28 mouse cellular contexts compared by ENCODE assay signal in the genomic region with DNA sequence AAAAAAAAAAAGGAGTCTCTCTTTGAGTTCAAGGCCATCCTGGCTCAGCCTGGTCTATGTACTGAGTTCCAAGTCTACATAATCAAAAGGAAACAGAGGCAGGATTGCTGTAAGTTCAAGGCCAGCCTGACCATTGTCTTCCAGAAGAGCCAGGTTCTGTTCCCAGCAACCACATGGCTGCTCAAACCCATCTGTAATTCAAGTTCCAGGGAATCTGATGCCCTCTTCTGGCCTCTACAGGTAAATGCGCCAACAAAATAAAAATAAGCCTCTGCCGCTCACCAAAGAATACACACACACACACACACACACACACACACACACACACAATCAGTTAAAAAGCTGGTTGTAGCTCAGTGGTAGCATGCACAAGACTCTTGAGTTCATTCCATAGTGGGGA. TPM values are rescaled to one million over a fixed set of nuclear protein-coding genes. Genes with fewer than 3 reads are reported as not detected.
DNase-seq lines count a peak whose midpoint lies in the region; ATAC-seq and TF ChIP-seq lines count a peak whose summit lies in the region.
"Had no signal": no experiment of that assay in that cellular context is flagged by ENCODE, and none has a peak within 500 bp of the region (broad histone marks: within the 10 kb centered on the region; RNA-seq: fewer than 3 reads in every experiment).

No protein-coding gene starts in this region.

- no peak for ATAC-seq in intestine, postnatal 0 days
- ATAC-seq in intestine, embryonic 15.5 days, result no peak
- no peak for ATAC-seq in midbrain, postnatal 0 days (ENCODE audit: low FRiP score)
- ATAC-seq in midbrain, embryonic 14.5 days (ENCODE audit: low FRiP score, low TSS enrichment), result no peak
- ATAC-seq: forebrain, embryonic 16.5 days; intestine, embryonic 16.5 days; midbrain, embryonic 13.5 days had no signal

- no peak overlapping the region for H3K9ac ChIP-seq in intestine, postnatal 0 days (ENCODE audit: low read depth, low read length)
- no peak overlapping the region for H3K9ac ChIP-seq in intestine, embryonic 15.5 days
- H3K9ac ChIP-seq in midbrain, postnatal 0 days (replicated peaks; ENCODE audit: low read length, poor library complexity, severe bottlenecking), result no peak overlapping the region
- no peak overlapping the region for H3K9ac ChIP-seq in midbrain, embryonic 14.5 days (replicated peaks; ENCODE audit: low read length)
- H3K9ac ChIP-seq in MEL (ENCODE audit: control insufficient read depth, low read depth, low read length, poor library complexity, severe bottlenecking), result no peak overlapping the region
- H3K9ac ChIP-seq: embryonic facial prominence, embryonic 15.5 days; heart, embryonic 15.5 days; hindbrain, embryonic 14.5 days; kidney, embryonic 15.5 days; midbrain, embryonic 13.5 days; neural tube, embryonic 12.5 days had no signal

- DNase-seq in midbrain, postnatal 0 days (ENCODE audit: low spot score), result no peak
- no peak for DNase-seq in midbrain, embryonic 14.5 days
- peak; percentile 66 for DNase-seq in MEL (ENCODE audit: low read depth, low spot score)
- DNase-seq in adrenal gland, postnatal 36 days, result no peak
- no peak for DNase-seq in thymus, postnatal 10 days (ENCODE audit: low spot score in 2 of 2)
- DNase-seq: adrenal gland, postnatal 25 days; cerebellum, adult 9-10 months; gastrocnemius, postnatal 36 days; heart, postnatal 36 days; kidney, postnatal 4 days; layer of hippocampus, adult 9-11 months; lung, adult 2 months; lung, postnatal 36 days; right cerebral cortex, postnatal 4 days; thymus, adult 2 months had no signal

- TF ChIP-seq EP300 in MEL (IDR thresholded peaks at IDR 0.05; ENCODE audit: low read depth in 1 of 2, low read length in 2 of 2), result no peak

- TF ChIP-seq CTCF in intestine, postnatal 0 days (IDR thresholded peaks at IDR 0.05; ENCODE audit: low read depth), result peak; percentile 23
- peak; percentile 18; the same call in 1 of the 2 replicates for TF ChIP-seq CTCF in midbrain, postnatal 0 days (IDR thresholded peaks at IDR 0.05)
- peak; percentile 27 to 60 (median 36) for TF ChIP-seq CTCF in MEL (IDR thresholded peaks at IDR 0.05 in 2 of 3, conservative IDR thresholded peaks at IDR 0.05 in 1 of 3; ENCODE audit: control insufficient read depth in 1 of 3, insufficient read depth in 1 of 3, low read depth in 2 of 3, low read length in 3 of 3, poor library complexity in 1 of 3, severe bottlenecking in 1 of 3)

- H3K79me2 ChIP-seq in MEL (ENCODE audit: control insufficient read depth, insufficient read depth, low read length, poor library complexity), result no peaks in the 10 kb centered on the region

- H3K27me3 ChIP-seq in intestine, postnatal 0 days (replicated peaks; ENCODE audit: control insufficient read depth, insufficient read depth, low read length), result no peaks in the 10 kb centered on the region
- H3K27me3 ChIP-seq in intestine, embryonic 15.5 days (replicated peaks), result no peaks in the 10 kb centered on the region
- H3K27me3 ChIP-seq in midbrain, postnatal 0 days (ENCODE audit: insufficient read depth, low read length), result no peaks in the 10 kb centered on the region
- no peaks in the 10 kb centered on the region for H3K27me3 ChIP-seq in midbrain, embryonic 14.5 days (ENCODE audit: control insufficient read depth, insufficient read depth, low read length)
- H3K27me3 ChIP-seq in MEL (ENCODE audit: control insufficient read depth in 1 of 2, insufficient read depth in 2 of 2, low read length in 2 of 2), result no peaks in the 10 kb centered on the region
- H3K27me3 ChIP-seq: embryonic facial prominence, embryonic 15.5 days; heart, embryonic 15.5 days; kidney, embryonic 15.5 days; megakaryocyte, embryonic 14.5 days; midbrain, embryonic 13.5 days; neural tube, embryonic 12.5 days had no signal

- no peaks in the 10 kb centered on the region for H3K9me3 ChIP-seq in intestine, postnatal 0 days (ENCODE audit: control insufficient read depth)
- no peaks in the 10 kb centered on the region for H3K9me3 ChIP-seq in intestine, embryonic 15.5 days
- H3K9me3 ChIP-seq in midbrain, postnatal 0 days (ENCODE audit: low read length), result no peaks in the 10 kb centered on the region
- H3K9me3 ChIP-seq in midbrain, embryonic 14.5 days (ENCODE audit: control insufficient read depth, low read length), result no peaks in the 10 kb centered on the region
- no peaks in the 10 kb centered on the region for H3K9me3 ChIP-seq in MEL (replicated peaks; ENCODE audit: insufficient read depth, low read length)
- H3K9me3 ChIP-seq: embryonic facial prominence, embryonic 15.5 days; heart, embryonic 15.5 days; kidney, embryonic 15.5 days; limb, embryonic 10.5 days; megakaryocyte, embryonic 14.5 days; midbrain, embryonic 13.5 days; neural tube, embryonic 12.5 days had no signal

- peak; percentile 49 for TF ChIP-seq RAD21 in MEL (IDR thresholded peaks at IDR 0.05; ENCODE audit: low read depth, low read length)

- H3K27ac ChIP-seq in intestine, postnatal 0 days (ENCODE audit: low read depth, low read length), result no peak overlapping the region
- no peak overlapping the region for H3K27ac ChIP-seq in intestine, embryonic 15.5 days
- no peak overlapping the region for H3K27ac ChIP-seq in midbrain, postnatal 0 days (ENCODE audit: low read depth, low read length)
- H3K27ac ChIP-seq in midbrain, embryonic 14.5 days (replicated peaks; ENCODE audit: low read depth, low read length), result no peak overlapping the region
- H3K27ac ChIP-seq in MEL (ENCODE audit: control insufficient read depth, low read depth, low read length), result no peak overlapping the region
- H3K27ac ChIP-seq: embryonic facial prominence, embryonic 15.5 days; heart, embryonic 15.5 days; hindbrain, embryonic 14.5 days; kidney, embryonic 15.5 days; left cerebral cortex, adult 2 months; limb, embryonic 10.5 days; midbrain, embryonic 13.5 days; neural tube, embryonic 12.5 days had no signal

- H3K4me1 ChIP-seq in intestine, postnatal 0 days (replicated peaks; ENCODE audit: control insufficient read depth, insufficient read depth, low read length), result no peaks in the 10 kb centered on the region
- no peaks in the 10 kb centered on the region for H3K4me1 ChIP-seq in intestine, embryonic 15.5 days (replicated peaks)
- H3K4me1 ChIP-seq in midbrain, postnatal 0 days (ENCODE audit: insufficient read depth, low read length), result no peaks in the 10 kb centered on the region
- H3K4me1 ChIP-seq in midbrain, embryonic 14.5 days (ENCODE audit: control insufficient read depth, insufficient read depth, low read length), result no peaks in the 10 kb centered on the region
- peaks cover 2 to 5% of the 10 kb centered on the region in 2 experiments; a peak in 2 of 4 replicates for H3K4me1 ChIP-seq in MEL (ENCODE audit: control insufficient read depth in 1 of 2, insufficient read depth in 2 of 2, low read length in 2 of 2)
- H3K4me1 ChIP-seq: embryonic facial prominence, embryonic 15.5 days; heart, embryonic 15.5 days; midbrain, embryonic 13.5 days had no signal

- TF ChIP-seq POLR2A in MEL (IDR thresholded peaks at IDR 0.05; ENCODE audit: control insufficient read depth in 1 of 2, insufficient read depth in 1 of 2, low read depth in 1 of 2, low read length in 2 of 2, poor library complexity in 1 of 2), result no peak

- H3K4me2 ChIP-seq in intestine, postnatal 0 days (replicated peaks; ENCODE audit: low read depth), result no peak overlapping the region
- H3K4me2 ChIP-seq in intestine, embryonic 15.5 days (replicated peaks), result no peak overlapping the region
- H3K4me2 ChIP-seq in midbrain, postnatal 0 days (ENCODE audit: low read depth, low read length, poor library complexity, severe bottlenecking), result no peak overlapping the region
- H3K4me2 ChIP-seq in midbrain, embryonic 14.5 days (ENCODE audit: low read length), result no peak overlapping the region
- H3K4me2 ChIP-seq: embryonic facial prominence, embryonic 15.5 days; heart, embryonic 15.5 days; hindbrain, embryonic 14.5 days; kidney, embryonic 15.5 days; midbrain, embryonic 13.5 days; neural tube, embryonic 12.5 days had no signal

- WGBS in intestine, postnatal 0 days, result 83% methylated on average over 2 of the region's 2 CpGs
- WGBS in intestine, embryonic 15.5 days, result 96% methylated on average over 2 of the region's 2 CpGs
- whole genome bisulfite sequencing in midbrain, postnatal 0 days, result 87% methylated on average over 2 of the region's 2 CpGs
- 90% methylated on average over 2 of the region's 2 CpGs for WGBS in midbrain, embryonic 14.5 days

- H3K4me3 ChIP-seq in intestine, postnatal 0 days (ENCODE audit: low read depth, low read length), result no peak overlapping the region
- no peak overlapping the region for H3K4me3 ChIP-seq in intestine, embryonic 15.5 days (replicated peaks)
- no peak overlapping the region for H3K4me3 ChIP-seq in midbrain, postnatal 0 days (ENCODE audit: low read depth, low read length)
- no peak overlapping the region for H3K4me3 ChIP-seq in midbrain, embryonic 14.5 days (replicated peaks; ENCODE audit: low read depth, low read length)
- H3K4me3 ChIP-seq in MEL (ENCODE audit: control insufficient read depth in 1 of 2, insufficient read depth in 1 of 2, low read depth in 2 of 2, low read length in 2 of 2), result no peak overlapping the region
- H3K4me3 ChIP-seq: embryonic facial prominence, embryonic 15.5 days; heart, embryonic 15.5 days; kidney, embryonic 15.5 days; left cerebral cortex, adult 2 months; limb, embryonic 10.5 days; megakaryocyte, embryonic 14.5 days; midbrain, embryonic 13.5 days; neural tube, embryonic 12.5 days had no signal

- H3K36me3 ChIP-seq in intestine, postnatal 0 days (ENCODE audit: control insufficient read depth, insufficient read depth), result peaks cover 8% of the 10 kb centered on the region; the same call in 1 of the 2 replicates
- peaks cover 4% of the 10 kb centered on the region; the same call in 1 of the 2 replicates for H3K36me3 ChIP-seq in intestine, embryonic 15.5 days
- H3K36me3 ChIP-seq in midbrain, postnatal 0 days (ENCODE audit: insufficient read depth, low read length), result no peaks in the 10 kb centered on the region
- no peaks in the 10 kb centered on the region for H3K36me3 ChIP-seq in midbrain, embryonic 14.5 days (ENCODE audit: control insufficient read depth, insufficient read depth, low read length)
- peaks cover 0 to 3% of the 10 kb centered on the region in 2 experiments; a peak in 1 of 4 replicates for H3K36me3 ChIP-seq in MEL (ENCODE audit: control insufficient read depth in 1 of 2, insufficient read depth in 2 of 2, low read length in 2 of 2)

RNA-seq across cellular contexts. Expression of gene Haus4, which starts 15.8 kb away (rescaled TPM):
- 28.2 and 29.4 TPM in 2 replicates for polyA plus RNA-seq in intestine, postnatal 0 days (2015; fragmentation: Nextera tagmentation; extraction: Ambion mirVana)
- polyA plus RNA-seq in intestine, embryonic 15.5 days (2015; fragmentation: Nextera tagmentation; extraction: Ambion mirVana), result 53.9 and 57.2 TPM in 2 replicates
- total RNA-seq in midbrain, postnatal 0 days (2014; rRNA removed), result 13.3 and 13.7 TPM in 2 replicates
- polyA plus RNA-seq in midbrain, postnatal 0 days (2015; fragmentation: Nextera tagmentation; extraction: Ambion mirVana), result 13.2 and 14.3 TPM in 2 replicates
- 13.3 and 14.7 TPM in 2 replicates for polyA plus RNA-seq in midbrain, embryonic 14.5 days (2014; fragmentation: Nextera tagmentation; extraction: Ambion mirVana)
- total RNA-seq in MEL (2012; rRNA removed), result 39.2 and 47.5 TPM in 2 replicates
- 10 to 100 TPM in 1 of 2 experiments, not detected in 1; 73.4 TPM for polyA plus RNA-seq in MEL (2012; ENCODE audit: insufficient read depth in 1 of 2, insufficient read length in 2 of 2, low read depth in 1 of 2, low replicate concordance in 2 of 2, missing spikeins in 1 of 2)
- total RNA-seq in adrenal gland, postnatal 36 days (2021), result 10 to 100 TPM; 22.5 to 27.0 TPM

RNA-seq across cellular contexts. Expression of gene Prmt5, which starts 21.3 kb away (rescaled TPM):
- 18.1 and 20.9 TPM in 2 replicates for polyA plus RNA-seq in intestine, postnatal 0 days (2015; fragmentation: Nextera tagmentation; extraction: Ambion mirVana)
- polyA plus RNA-seq in intestine, embryonic 15.5 days (2015; fragmentation: Nextera tagmentation; extraction: Ambion mirVana), result 78.0 and 80.0 TPM in 2 replicates
- 79.6 and 92.9 TPM in 2 replicates for total RNA-seq in midbrain, postnatal 0 days (2014; rRNA removed)
- polyA plus RNA-seq in midbrain, postnatal 0 days (2015; fragmentation: Nextera tagmentation; extraction: Ambion mirVana), result 83.4 and 85.2 TPM in 2 replicates
- polyA plus RNA-seq in midbrain, embryonic 14.5 days (2014; fragmentation: Nextera tagmentation; extraction: Ambion mirVana), result 76.9 and 92.5 TPM in 2 replicates
- 170 and 192 TPM in 2 replicates for total RNA-seq in MEL (2012; rRNA removed)
- polyA plus RNA-seq in MEL (2012; ENCODE audit: insufficient read depth in 1 of 2, insufficient read length in 2 of 2, low read depth in 1 of 2, low replicate concordance in 2 of 2, missing spikeins in 1 of 2), result 100 to 1,000 TPM in 1 of 2 experiments, not detected in 1; 167 TPM
- 10 to 100 TPM; 43.8 to 51.3 TPM for total RNA-seq in adrenal gland, postnatal 36 days (2021)

RNA-seq across cellular contexts. Expression of gene Ajuba, which starts 38.8 kb away (rescaled TPM):
- 13.1 and 15.1 TPM in 2 replicates for polyA plus RNA-seq in intestine, postnatal 0 days (2015; fragmentation: Nextera tagmentation; extraction: Ambion mirVana)
- 18.2 and 19.0 TPM in 2 replicates for polyA plus RNA-seq in intestine, embryonic 15.5 days (2015; fragmentation: Nextera tagmentation; extraction: Ambion mirVana)
- total RNA-seq in midbrain, postnatal 0 days (2014; rRNA removed), result 8.1 and 8.2 TPM in 2 replicates
- polyA plus RNA-seq in midbrain, postnatal 0 days (2015; fragmentation: Nextera tagmentation; extraction: Ambion mirVana), result 3.5 and 3.9 TPM in 2 replicates
- polyA plus RNA-seq in midbrain, embryonic 14.5 days (2014; fragmentation: Nextera tagmentation; extraction: Ambion mirVana), result 3.6 and 4.8 TPM in 2 replicates
- 0.07 and 0.08 TPM in 2 replicates for total RNA-seq in MEL (2012; rRNA removed)
- under 1 TPM in 1 of 2 experiments, not detected in 1; 0.08 TPM for polyA plus RNA-seq in MEL (2012; ENCODE audit: insufficient read depth in 1 of 2, insufficient read length in 2 of 2, low read depth in 1 of 2, low replicate concordance in 2 of 2, missing spikeins in 1 of 2)
- total RNA-seq in adrenal gland, postnatal 36 days (2021), result 10 to 100 TPM; 17.5 to 24.8 TPM
